Mouse (Mus musculus) common myeloid progenitor, adult 5-6 weeks (primary cell): Measurements from ENCODE around the gene Synpo2. TPM values are rescaled to one million over a fixed set of nuclear protein-coding genes. Genes with fewer than 3 reads are reported as not detected.
A peak's percentile ranks its signal among the peaks of the same experiment; 100 is the strongest.

Experiments
- ATAC-seq: replicated peaks from 2 replicates; pipeline ENCODE4 v1.8.0; 2016; ENCODE audit warnings: low read depth, mild to moderate bottlenecking, moderate TSS enrichment, inconsistent platforms; ENCODE audit not compliant: poor library complexity, severe bottlenecking
- total RNA-seq: library from RNA; stranded (forward); fragments of 200-1000, 187-1606 nt; gene quantifications from 2 replicates; pipeline ENCODE4 v1.2.3, GENCODE M21; 2017

The Synpo2 gene
- total RNA-seq, 1 experiment from 2014 or later, result 2.7 TPM

- peak; percentile 78 for ATAC-seq
Observed at GRCm38 (mm10) chr3:123061931-123062330, 174.0 kb downstream of the Synpo2 start.

- ATAC-seq, result no peak
Observed at GRCm38 (mm10) chr3:123058832-123059231, 177.1 kb downstream of the Synpo2 start.

GRCm38 (mm10) chr3:123054178-123054577 lies 181.8 kb downstream of the Synpo2 start:
- ATAC-seq, result no peak

GRCm38 (mm10) chr3:123053192-123053938 lies 182.6 kb downstream of the Synpo2 start:
- ATAC-seq, result peak; percentile 89

GRCm38 (mm10) chr3:123042308-123042707 lies 193.6 kb downstream of the Synpo2 start:
- ATAC-seq, result no peak

GRCm38 (mm10) chr3:123034752-123035151 lies 201.2 kb downstream of the Synpo2 start, which contains the start of gene Myoz2:
Gene Myoz2 (minus strand): TSS chr3:123035015.
- no peak for ATAC-seq

GRCm38 (mm10) chr3:123033804-123034203 lies 202.1 kb downstream of the Synpo2 start:
- no peak for ATAC-seq

Other genes with a start within 250 kb of the Synpo2 start
- gene Myoz2, start 201.1 kb downstream of the Synpo2 start, total RNA-seq, result not detected in 2 replicates
- 19.4 and 19.9 TPM in 2 replicates for gene Sec24d, start 31.3 kb upstream of the Synpo2 start, total RNA-seq
- 37.4 and 47.7 TPM in 2 replicates for gene Mettl14, start 150.0 kb upstream of the Synpo2 start, total RNA-seq
- not detected in 2 replicates for gene Prss12, start 210.8 kb upstream of the Synpo2 start, total RNA-seq